Mouse (Mus musculus): ENCODE results near the gene Fxn.

Gene Fxn

DNA sequence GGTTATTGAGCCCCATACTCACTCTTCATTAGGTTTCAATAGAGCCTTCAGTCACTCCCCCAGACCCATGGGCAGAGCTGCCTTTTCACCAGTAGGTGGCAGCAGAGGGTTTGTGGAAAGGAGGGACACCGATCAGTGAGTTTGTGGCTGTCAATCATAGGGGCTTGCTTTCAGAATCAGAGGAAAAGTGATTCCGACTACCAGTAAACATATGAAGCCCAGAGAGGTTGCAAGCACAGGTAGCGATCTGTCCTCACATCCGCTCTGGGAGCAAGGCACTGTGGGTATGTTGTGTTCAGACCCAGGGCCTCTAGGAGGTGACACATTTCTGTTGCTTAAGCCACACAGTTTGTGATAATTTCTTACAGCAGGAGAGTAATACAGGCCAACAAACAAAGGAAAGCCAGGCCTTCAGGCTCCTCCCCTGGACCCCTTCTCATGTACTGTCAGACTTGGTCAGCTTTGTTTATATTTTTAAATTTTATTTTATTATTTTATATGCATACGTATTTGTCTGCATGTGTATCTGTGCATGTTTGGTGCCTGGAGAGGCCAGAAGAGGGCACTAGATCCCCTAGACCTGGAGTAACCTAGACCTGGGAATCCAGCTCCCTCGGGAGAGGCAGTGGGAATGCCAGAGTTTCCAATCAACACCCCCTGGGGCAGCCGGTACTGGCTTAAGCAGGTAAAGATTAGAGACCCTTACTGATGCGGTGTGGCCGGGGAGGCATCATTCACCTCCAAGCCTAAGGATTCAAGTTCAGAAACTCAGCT, 20.8 kb upstream of the Fxn start:
- peak; percentile 53 for DNase-seq

DNA sequence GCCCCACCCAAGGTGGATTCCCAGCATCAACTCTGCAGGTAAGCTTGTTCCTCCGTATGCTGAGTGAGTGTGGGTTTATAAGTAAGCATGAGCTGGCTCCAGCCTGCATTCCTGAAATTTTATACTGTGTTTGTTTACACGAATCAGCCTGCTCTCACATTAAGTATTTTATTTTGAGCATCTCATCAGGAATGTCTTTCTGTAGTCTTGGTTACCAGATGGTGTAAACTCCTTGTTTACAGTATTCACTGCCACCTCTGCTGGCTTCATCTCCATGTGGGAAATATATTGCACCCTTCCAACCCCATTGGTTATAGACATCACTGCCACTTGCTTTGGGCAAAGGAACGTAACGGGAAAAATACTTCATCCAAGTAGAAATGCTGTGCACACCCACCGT, 13.1 kb upstream of the Fxn start:
- no peak for DNase-seq

DNA sequence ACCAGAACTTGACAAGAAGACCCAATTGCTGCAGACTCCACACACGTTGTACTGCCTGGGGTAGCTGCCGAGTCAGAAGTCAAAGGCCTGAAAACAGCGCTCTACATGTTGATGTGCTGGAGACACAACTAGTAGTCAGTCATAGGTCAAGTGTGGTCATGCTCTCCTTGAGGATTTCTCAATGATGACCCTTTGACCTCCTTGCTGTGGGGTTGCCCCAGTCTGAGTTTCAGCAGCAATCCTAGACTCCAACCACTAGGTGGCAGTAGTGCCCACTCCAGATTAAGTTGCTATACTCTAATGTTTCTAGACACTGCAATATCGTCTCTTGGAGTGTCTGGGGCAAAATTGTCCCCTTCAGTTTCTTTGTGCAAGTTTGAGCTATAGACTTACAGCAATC, 3.8 kb upstream of the Fxn start:
- no peak for DNase-seq

DNA sequence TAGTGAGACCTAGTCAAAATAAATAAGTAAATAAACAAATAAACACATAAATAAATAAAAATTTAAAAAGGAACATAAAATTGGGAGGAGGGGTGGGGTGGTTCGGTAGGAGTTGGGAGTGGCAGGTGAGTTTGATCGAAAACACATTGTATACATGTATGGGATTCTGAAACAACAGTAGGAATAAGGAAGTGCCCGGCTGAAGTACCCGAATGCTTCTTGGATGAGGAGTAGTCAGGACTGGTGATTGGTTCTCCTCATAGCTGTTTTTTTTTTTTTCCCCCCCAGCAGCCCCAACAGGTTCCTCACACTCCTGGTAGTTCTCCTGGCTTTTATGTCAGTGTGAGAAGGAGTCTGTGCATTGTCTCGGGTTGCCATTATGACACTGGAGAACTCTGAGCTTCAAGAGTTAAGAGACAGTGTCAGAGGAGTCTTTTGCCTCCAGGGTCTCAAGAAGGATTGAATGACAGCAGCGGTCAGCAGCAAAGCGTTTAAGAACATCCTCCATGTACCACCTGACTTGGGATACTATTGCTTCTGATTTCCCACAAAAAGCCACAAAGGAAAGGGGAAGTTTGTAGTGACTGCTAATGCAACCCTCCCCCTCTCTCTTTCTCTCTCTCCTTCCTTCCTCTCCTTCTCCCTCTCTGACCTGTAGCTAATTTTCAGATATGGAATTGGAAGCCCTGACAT, 1.0 kb upstream of the Fxn start:
- no peak for DNase-seq

DNA sequence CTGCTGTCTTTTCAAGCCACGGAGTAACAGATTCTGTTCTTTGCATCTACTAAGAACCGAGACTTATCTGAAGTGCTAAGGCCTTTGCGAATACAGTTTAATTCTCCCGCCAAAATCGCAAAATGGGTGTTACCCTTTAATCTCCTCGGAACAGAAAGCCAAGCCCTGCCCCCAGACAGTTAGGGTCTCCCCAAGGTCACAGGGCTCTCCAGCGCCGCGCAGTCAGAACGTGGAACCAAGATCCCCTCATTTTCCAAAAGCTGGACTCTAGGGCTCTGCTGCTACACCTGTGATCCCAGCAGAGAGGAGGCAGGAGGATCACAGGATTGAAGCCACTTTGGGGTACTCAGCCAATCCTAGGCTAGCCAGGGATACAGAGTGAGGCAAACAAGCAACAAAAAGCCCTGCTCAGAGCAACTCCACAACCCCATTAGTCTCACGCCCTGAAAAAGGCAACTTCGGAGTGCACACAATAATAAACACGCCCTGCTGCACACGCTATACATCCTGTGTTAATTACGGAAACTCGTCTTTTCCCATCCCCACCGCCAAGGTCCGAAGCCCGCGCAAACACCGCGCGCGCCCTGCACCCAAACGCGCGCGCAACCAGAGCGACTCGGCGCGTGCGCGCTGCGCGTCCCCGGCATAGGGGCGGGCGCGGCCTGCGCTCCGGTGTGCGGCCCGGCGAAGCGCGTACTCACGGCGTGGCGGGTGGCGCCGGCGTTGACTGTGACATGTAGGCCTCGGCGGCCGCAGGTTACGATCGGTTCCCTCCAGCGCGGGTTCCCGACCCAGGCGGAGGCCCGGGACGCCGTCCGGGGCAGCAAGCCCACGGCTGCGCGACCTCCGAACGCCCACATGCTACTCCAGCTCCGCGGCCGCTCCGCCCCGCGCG, 452 bp downstream of the Fxn start:
- peak; percentile 72 for DNase-seq

DNA sequence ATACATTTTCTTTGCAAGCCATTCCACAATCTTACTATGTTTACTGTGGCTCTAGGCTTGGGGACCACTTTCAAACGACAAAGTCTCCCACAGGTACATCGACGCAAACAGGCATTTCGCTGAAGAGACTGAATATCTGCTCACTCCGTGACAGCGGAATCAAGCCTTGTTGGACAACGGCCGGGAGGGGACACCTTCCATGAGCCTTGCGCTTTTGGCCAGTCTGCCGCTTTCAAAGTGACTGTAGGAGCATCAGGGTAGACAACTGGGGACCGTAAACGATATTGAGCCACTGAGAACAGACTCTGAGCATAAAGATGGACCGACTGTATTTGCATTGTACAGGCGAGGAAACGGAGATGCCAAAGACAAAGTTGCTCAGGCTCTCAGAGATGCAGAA, 1.5 kb downstream of the Fxn start:
- DNase-seq, result no peak

DNA sequence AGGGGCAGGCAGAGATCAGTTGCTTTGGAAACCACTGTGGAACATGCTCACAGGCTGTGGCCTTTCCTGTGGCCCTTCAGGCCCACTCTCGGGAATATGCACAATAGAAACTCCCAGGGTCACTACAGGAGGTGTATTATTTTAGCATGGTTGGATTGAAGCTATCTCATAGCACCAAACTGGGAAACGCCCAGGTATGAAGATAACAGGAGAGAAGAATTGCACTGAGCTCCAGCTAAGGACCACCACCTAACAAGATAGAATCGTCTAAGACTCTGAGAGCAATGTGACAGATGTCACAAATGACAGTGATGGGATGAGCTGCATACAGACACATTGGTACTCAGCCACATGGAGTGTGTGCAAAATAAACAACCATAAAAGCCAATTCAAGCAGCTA, 6.1 kb downstream of the Fxn start:
- no peak for DNase-seq

DNA sequence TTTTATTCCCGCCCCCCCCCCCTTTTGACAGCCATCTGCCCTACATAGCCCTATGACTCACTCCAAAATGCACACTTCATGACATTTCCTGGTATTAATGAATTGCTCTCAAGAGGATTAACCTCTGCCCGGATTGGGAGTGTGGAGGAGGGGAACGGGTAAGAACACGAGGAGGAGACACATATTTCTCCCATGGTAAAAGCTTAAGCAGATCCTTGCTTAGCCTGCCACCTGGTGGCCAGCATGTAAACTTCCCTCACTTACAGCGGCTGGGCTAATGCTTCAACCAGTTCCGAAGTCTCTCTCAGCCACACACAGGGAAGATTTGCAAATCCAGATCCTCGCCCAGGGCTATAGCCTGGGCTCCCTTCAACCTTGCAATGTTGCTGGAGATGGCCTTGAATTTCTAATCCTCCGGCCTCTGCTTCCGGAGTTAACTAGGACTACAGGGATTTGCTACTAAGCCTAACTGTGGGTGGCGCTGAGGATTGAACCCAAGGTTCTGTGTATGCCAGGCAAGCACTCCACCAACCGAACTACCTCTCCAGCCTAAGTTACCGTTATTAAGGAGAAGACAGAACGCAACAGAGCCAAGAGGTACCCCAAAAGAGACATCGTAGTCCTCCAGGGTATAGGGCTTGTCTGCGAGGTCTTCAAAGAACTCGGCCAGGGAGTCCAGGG, 8.5 kb downstream of the Fxn start:
- DNase-seq, result peak; percentile 64

DNA sequence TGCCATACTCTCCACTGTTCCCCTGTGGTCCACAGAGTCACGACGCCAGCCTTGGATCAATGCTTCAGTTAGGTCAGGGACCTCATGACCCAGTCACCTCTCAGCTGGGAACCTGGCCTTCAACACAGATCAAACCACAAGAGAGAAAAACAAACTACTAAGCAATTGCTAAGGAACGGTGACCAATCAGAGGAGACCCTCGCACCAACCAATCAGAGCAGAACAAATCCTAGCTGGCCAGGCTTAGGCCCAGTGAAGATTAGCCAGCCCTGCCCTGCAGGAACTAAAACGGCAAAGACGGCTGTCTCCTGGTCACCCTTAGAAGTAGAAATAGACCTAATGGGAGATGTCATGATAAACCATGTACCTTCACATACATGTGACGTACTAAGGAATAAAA, 9.1 kb downstream of the Fxn start:
- DNase-seq, result peak; percentile 40

DNA sequence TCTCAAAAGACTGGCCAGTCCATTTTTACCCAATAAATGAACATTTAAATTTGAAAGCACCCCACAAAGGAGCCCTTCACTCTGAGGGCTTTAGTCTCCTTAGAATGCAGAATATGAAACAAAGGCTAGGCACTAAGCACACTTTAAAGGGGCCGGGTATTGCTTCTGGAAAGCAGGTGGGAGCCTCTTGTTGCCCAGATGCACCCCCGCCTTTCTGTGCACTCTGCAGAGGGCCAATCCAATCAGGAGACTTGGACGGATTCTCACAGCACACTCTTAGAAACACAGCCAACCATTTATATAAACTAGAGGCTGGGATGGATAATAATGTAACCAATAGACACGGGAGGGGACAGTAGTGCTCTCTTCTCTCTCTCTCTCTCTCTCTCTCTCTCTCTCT, 11.9 kb downstream of the Fxn start:
- DNase-seq, result peak; percentile 37

DNA sequence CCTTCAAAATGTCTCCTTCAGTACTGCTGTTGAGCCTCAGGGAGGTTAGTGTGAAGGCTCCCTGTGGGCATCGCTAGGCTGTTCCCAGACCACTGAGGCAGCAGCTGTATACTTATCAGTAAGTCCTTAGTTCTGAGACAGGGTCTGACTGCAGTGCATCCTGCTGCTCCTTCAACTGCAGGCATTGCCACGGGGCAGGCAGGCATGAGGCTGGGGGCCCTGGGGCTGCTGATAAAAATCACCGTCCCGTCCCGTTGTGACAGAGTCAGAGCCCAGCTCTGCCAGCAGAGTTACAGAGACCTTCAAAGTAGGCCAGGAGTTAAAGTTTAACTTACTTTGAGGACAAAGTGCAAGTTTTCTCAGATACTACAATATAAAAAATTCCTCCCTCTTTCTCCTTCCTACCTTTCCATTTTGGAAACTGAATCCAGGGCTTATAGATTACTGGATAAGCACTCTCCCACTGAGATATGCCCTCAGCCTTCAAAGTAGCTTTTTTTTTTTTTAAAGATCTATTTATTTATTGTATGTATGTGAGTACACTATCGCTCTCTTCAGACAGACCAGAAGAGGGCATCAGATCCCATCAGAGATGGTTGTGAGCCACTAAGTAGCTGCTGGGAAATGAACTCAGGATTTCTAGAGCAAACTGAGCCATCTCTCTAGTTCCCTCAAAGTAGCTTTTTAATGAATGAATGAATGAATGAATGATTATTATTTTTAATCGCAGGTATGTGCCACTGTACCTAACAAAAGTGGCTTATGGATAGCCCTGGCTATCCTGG, 14.2 kb downstream of the Fxn start:
- no peak for DNase-seq

DNA sequence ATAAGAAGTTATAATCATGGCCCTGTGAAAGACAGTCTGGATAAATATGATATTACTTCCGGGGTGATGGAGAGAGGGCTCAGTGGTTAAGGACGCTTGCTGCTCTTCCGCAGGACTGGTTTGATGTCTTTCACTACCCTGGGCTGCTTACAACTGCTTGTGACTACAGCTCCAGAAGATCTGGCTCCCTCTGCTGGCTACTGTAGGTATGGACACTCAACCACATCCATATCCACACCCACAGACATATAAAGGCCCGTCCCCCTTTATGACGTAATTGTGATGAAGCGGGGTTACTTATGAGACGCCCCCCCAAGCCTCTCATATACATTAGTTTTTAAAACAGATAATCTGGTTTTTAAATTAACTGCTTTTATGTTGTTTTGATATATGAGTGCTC, 15.4 kb downstream of the Fxn start:
- peak; percentile 82 for DNase-seq

DNA sequence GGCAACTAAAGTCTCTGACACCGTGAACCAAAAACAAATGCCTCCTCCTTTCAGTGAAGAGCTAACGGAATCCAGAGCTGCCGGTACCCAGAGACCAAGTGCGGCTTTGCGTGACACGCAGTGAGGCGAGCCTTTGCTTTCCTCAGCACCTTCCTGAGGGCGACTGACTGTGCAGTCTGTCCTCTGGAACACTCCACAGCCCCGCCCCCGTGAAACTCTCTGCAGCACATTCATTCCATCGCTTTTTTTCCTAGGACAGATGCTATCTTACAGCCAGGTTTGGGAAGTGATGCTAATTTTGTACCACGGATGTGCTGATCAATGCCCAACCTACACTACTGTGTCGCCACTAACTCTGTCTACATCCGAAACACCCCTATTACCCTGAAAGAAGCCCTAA, 17.7 kb downstream of the Fxn start:
- no peak for DNase-seq

DNA sequence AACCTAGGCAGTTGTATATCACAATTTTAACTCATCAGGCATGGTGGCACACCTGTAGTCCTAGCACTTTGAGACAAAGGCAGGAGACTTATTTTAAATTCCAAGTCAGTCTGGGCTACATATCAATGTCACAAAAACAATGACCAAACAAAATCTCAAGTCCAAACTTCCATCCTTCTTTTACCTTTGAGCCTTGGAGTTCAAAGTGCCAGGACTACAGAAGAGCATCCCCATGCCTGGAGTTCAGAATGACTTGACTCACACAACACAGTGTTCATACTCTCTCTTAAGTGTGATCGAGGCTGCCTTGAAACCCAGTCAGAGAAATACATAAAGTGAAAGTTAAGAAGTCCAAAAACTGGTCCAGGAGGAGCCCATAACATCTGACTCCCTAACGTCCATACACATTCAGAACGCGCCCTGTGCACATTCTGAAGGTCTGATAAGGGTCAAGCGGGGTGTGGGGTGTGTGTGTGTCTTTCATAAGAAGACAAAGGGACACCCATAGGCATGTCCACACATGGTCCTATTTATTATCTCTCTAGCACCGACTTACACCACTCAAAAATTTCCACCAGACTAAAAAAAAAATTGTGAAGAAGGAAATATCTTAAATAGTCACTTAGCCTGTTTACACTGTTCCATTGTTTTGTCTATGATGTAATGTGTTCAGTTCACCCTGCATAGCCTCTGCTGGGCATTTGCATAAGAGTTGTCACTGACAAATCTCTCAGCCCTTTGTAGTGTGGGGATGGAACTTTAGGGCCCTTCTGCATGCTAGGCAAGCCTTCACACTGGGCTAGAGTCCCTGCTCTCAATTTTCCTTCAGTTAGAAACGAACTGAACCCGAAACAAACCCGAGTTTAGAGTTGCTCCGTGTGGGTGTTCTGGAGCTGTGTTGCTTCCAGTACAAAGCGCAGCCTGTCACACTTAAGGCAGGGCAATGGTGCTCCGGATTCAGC, 20.7 kb downstream of the Fxn start:
- peak; percentile 31 for DNase-seq

DNA sequence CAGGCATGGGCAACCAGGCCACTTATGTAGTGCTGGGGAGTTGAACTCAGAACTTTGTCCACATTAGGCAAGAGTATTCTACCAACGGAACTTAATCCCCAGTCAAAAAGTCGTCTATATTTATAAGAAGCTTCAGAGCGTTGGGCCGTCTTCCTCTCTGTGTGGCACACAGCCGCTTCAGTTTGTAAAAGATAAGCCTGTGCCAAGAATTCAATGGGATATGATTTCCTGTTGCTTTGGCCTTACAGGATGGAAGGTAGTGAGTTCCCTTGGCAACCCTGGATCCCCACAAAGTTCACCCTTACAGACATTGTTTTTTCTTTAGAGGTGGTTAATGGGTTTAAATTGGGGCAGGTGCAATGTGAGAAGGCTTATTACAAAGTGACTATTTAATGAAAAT, 22.0 kb downstream of the Fxn start:
- DNase-seq, result no peak

DNA sequence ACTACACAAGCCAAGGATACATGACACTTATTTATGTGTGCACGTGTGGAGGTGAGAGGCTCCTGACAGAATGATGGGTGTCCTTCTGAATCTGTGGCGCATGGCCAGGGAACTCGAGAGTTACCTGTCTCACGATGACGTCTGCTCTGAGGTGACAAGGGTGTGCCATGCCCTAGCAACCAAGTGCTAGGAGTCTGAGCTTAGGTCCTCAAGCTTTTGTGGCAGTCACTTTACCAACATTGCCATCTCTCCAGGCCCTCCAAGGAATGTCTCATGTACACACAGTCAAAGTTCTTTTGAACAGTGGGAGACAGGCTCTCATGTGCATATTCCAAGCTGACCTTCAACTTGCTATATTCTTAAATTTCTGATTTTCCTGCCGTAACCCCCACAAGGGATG, 22.4 kb downstream of the Fxn start:
- no peak for DNase-seq

DNA sequence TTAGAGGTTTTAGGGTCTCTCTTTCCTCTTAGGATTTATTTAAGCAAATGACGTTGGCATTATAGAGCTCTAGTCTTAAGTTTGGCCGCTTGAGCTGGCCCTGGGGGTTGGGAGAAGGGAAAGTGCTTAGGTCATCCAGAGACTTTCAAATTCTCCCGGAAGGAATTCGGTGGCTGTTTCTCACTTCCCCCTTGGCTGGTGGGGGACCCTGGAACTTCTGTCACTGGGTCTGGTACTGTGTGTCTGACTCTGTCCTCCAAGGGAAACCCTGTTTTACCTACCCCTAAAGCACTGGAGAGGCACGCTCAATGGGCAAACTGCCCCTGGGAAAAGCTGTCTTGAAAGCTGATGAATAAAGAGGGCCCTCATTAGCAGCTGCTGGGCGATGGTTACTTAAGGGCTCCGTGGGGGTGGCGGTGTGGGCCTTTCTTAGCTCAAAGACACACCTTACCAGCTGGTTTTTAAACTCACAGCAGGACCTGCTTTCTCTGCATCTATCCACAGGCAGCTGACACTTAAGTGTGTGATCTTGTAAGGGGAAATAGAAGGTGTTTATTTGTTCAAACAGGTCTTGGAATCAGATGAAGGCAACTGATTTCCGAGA, 26.6 kb downstream of the Fxn start:
- no peak for DNase-seq

DNA sequence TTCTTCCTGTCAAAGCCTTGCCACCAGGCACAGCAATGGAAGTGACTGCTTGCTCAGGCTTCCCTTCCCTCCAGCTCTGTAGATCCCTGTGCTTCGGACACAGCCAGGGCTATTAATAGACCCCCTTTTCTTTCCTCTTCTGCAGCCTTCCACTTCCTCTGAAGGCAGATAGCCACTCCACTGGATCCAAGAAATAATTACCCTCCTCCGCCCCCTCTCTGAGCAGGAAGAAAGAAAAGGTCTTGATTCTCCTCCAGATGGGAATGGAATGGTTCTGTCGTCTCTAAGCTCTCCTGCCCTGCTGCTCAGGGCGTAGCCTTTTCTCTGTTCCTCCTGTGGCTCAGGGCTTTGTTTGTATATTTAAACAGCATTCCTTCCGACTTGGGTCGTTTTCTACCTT, 28.5 kb downstream of the Fxn start:
- no peak for DNase-seq

DNA sequence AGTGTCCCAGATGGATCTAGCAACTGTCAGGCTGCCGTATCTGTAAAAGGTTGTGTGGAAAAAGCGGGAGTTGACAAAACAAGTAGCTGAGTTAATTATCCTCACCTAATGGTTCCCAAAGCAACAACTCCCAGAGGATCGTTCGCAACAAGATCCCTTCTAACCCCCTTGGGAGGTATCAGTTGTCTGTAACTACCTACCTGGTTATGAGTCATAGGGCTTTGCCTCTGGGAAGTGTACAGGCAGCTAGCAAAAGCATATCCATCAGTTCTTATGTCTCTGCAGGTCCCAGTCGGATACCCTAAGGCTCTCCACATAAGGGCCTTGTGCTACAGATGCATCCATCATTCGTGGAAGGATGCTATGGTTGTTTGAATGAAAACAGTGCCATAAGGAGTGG, 37.1 kb downstream of the Fxn start:
- DNase-seq, result no peak

DNA sequence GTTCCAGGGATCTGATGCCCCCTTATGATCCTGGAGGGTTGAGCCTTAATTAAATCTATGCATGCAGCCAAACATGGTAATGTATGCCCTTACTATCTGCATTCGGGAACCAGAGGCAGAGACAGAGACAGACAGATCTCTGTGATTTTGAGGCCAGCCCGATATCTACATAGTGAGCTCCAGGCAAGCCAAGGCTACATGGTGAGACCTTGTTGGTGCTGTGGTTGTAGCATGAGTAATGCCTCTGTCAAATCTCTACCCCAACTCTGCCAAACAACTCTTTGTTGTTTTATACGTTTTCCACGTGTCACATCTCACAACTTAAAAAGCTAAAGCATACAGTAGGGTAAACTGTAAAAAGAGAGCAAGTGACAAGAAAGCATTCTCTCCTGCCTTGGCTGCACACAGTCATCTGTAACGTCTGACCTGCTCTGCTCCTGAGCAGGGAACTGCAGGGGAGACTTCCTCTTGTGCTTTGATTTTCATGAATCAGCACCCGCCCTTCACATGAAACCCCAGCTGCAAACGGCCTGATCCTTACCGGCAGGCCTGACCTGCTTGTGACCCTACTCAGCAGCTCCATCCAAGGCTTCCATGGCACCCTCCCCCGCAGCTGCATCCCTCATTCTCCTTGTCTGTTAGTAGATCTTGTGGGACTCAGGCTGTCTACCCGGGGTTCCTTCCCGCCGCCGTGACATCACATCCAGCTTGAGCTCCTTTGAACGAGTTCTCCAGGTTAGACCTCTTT, 38.4 kb downstream of the Fxn start:
- DNase-seq, result no peak

Measured in layer of hippocampus, adult 9-11 months (tissue).